Mouse (Mus musculus) ovary, adult 10 weeks (tissue): ENCODE measurements around the gene Trafd1. TPM values are rescaled to one million over a fixed set of nuclear protein-coding genes. Genes with fewer than 3 reads are reported as not detected.

Experiments used
- polyA plus RNA-seq: library from polyadenylated mRNA; stranded (reverse); fragments of 350-450 nt; fragmentation: Illumina TruSeq; extraction: RNeasy Lipid Tissue Mini Kit (QIAGEN cat#74804); gene quantifications from one replicate; pipeline ENCODE4 v1.2.3, GENCODE M21; 2014

Gene Trafd1
- 12.7 TPM for polyA plus RNA-seq

GRCm38 (mm10) chr5:121385461-121386119, at the start of gene Trafd1:
Gene Trafd1 (minus strand): TSS chr5:121385632.

DNA sequence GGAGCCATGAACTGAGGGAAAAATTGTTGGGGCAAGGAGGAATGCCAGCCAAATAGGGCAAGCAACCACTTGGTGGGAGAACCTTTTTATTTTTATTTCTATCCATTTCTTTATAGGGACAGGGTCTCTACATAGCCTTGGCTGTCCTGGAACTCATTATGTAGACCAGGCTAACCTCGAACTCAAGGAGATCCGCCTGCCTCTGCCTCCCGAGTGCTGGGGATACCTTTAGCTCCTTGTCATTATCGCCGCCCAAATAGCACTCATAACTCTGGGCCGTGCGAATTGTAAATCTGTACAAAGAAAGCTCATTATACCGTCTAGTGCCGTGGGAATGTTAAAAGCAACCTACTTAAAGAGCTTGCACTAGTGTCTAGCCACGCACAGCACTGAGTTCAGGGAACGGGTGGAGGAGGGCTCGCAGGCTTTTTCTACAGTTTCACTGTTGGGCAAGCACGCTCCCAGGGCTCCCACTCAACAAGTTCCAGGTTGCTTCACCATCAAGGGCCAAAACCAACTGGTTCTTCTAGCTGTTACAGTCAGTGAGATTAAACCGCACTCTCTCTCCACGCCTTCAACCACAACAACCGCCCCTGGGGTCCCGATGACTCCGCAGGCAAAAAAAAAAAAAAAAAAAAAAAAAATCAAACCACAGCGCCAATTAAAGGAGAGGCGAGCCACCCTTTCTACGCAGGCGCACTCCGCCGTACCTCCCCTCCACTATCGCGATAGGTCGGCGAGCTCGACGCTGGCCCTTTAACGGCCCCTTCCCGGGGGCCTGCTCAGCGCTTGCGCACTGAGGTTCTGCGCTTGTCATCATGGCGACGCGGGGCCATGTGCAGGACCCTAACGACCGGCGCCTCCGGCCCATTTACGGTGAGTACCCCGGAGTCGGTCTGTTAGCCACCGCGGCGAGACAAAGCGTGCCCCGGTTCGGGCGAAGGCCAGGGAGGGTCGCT, 12.0 kb upstream of the Trafd1 start, which contains the start of gene Naa25:
Gene Naa25, plus strand, starts transcription at position 750 of the 959 bp plus-strand sequence.

Other genes starting within 250 kb of the Trafd1 start
- gene Ptpn11, start 194.2 kb downstream of the Trafd1 start, polyA plus RNA-seq, result 41.3 TPM
- 311 TPM for gene Rpl6, start 181.2 kb downstream of the Trafd1 start, polyA plus RNA-seq
- gene Hectd4, start 165.4 kb downstream of the Trafd1 start, polyA plus RNA-seq, result 3.1 TPM
- gene Naa25, start 12.3 kb upstream of the Trafd1 start, polyA plus RNA-seq, result 46.7 TPM
- not detected for gene Tmem116, start 66.3 kb upstream of the Trafd1 start, polyA plus RNA-seq
- 10.5 TPM for gene Erp29, start 66.9 kb upstream of the Trafd1 start, polyA plus RNA-seq
- gene Adam1b, start 117.8 kb upstream of the Trafd1 start, polyA plus RNA-seq, result not detected
- 2.5 TPM for gene Adam1a, start 159.8 kb upstream of the Trafd1 start, polyA plus RNA-seq
- not detected for gene Gm42878, start 159.8 kb upstream of the Trafd1 start, polyA plus RNA-seq
- 36.1 TPM for gene Mapkapk5, start 160.3 kb upstream of the Trafd1 start, polyA plus RNA-seq
- 4.9 TPM for gene Aldh2, start 208.2 kb upstream of the Trafd1 start, polyA plus RNA-seq
- gene Acad12, start 233.3 kb upstream of the Trafd1 start, polyA plus RNA-seq, result 3.5 TPM